ENCODE assay signal across 9 mouse cellular contexts in the genomic region with DNA sequence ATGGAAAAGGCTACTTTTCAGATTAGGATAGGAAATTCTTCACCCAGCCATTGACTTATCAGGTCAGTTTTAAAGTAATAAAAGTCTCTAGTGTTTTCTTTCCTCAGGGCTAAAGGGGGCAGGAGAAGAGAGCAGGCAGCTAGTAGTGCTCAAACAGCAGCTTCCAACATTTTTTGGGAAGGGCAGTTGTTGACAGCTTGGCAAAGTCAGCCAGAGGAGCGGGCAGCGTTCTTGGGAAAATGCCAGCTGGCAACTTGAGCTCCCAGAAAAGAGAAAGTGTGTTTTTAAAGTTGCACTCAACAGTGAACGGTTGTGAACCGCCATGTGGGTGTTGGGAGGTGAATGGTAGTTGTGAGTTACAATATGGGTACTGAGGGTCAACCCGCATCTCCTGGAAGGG. TPM values are rescaled to one million over a fixed set of nuclear protein-coding genes. Genes with fewer than 3 reads are reported as not detected.
A peak's percentile ranks its signal among the peaks of the same experiment; 100 is the strongest.
DNase-seq lines count a peak whose midpoint lies in the region; ATAC-seq and TF ChIP-seq lines count a peak whose summit lies in the region.
"Had no signal": no experiment of that assay in that cellular context is flagged by ENCODE, and none has a peak within 500 bp of the region (broad histone marks: within the 10 kb centered on the region; RNA-seq: fewer than 3 reads in every experiment).

No protein-coding gene starts in this region.

- H3K27me3 ChIP-seq in embryonic facial prominence, embryonic 14.5 days (replicated peaks; ENCODE audit: control insufficient read depth, insufficient read depth, low read length) = no peaks in the 10 kb centered on the region
- no peaks in the 10 kb centered on the region for H3K27me3 ChIP-seq in embryonic facial prominence, embryonic 10.5 days (replicated peaks; ENCODE audit: low read depth, poor library complexity, severe bottlenecking)
- H3K27me3 ChIP-seq in midbrain, postnatal 0 days (ENCODE audit: insufficient read depth, low read length) = no peaks in the 10 kb centered on the region
- no peaks in the 10 kb centered on the region for H3K27me3 ChIP-seq in midbrain, embryonic 15.5 days (replicated peaks)
- no peaks in the 10 kb centered on the region for H3K27me3 ChIP-seq in heart, postnatal 0 days (ENCODE audit: control insufficient read depth, insufficient read depth, low read length)

- ATAC-seq in embryonic facial prominence, embryonic 14.5 days (ENCODE audit: low read depth) = no peak
- no peak for ATAC-seq in midbrain, postnatal 0 days (ENCODE audit: low FRiP score)
- ATAC-seq in midbrain, embryonic 15.5 days (replicated peaks) = no peak
- peak; percentile 81 for ATAC-seq in heart, postnatal 0 days (ENCODE audit: insufficient read depth, low read depth)
- no peak for ATAC-seq in megakaryocyte-erythroid progenitor cell, adult 5-6 weeks (replicated peaks; ENCODE audit: low FRiP score, low TSS enrichment, poor library complexity, severe bottlenecking)

- TF ChIP-seq EP300 in heart, postnatal 0 days (IDR thresholded peaks at IDR 0.05; ENCODE audit: low read depth) = 0 out of 2 replicates have a peak, but pooled peaks have one; percentile 18

- H3K9ac ChIP-seq in embryonic facial prominence, embryonic 14.5 days (ENCODE audit: low read depth, low read length) = no peak overlapping the region
- no peak overlapping the region for H3K9ac ChIP-seq in midbrain, postnatal 0 days (replicated peaks; ENCODE audit: low read length, poor library complexity, severe bottlenecking)
- H3K9ac ChIP-seq in midbrain, embryonic 15.5 days = no peak overlapping the region
- H3K9ac ChIP-seq in heart, postnatal 0 days (replicated peaks; ENCODE audit: low read depth, low read length) = no peak overlapping the region

- no peaks in the 10 kb centered on the region for H3K9me3 ChIP-seq in embryonic facial prominence, embryonic 14.5 days (ENCODE audit: control insufficient read depth, low read length)
- no peaks in the 10 kb centered on the region for H3K9me3 ChIP-seq in embryonic facial prominence, embryonic 10.5 days
- H3K9me3 ChIP-seq in midbrain, postnatal 0 days (ENCODE audit: low read length) = no peaks in the 10 kb centered on the region
- H3K9me3 ChIP-seq in midbrain, embryonic 15.5 days = no peaks in the 10 kb centered on the region
- no peaks in the 10 kb centered on the region for H3K9me3 ChIP-seq in heart, postnatal 0 days (replicated peaks; ENCODE audit: control insufficient read depth, low read length)
- H3K9me3 ChIP-seq: midbrain, embryonic 10.5 days had no signal

- TF ChIP-seq CTCF in midbrain, postnatal 0 days (IDR thresholded peaks at IDR 0.05) = no peak
- no peak for TF ChIP-seq CTCF in heart, postnatal 0 days (IDR thresholded peaks at IDR 0.05; ENCODE audit: low read depth)

- 74% methylated on average over 5 of the region's 5 CpGs for whole genome bisulfite sequencing in embryonic facial prominence, embryonic 14.5 days
- WGBS in embryonic facial prominence, embryonic 10.5 days = 96% methylated on average over 5 of the region's 5 CpGs
- 73% methylated on average over 5 of the region's 5 CpGs for WGBS in midbrain, postnatal 0 days
- WGBS in midbrain, embryonic 15.5 days = 85% methylated on average over 5 of the region's 5 CpGs
- WGBS in heart, postnatal 0 days = 28% methylated on average over 5 of the region's 5 CpGs

- H3K36me3 ChIP-seq in embryonic facial prominence, embryonic 14.5 days (ENCODE audit: control insufficient read depth, insufficient read depth, low read length) = 0 out of 2 replicates have a peak, but pooled peaks cover under 1% of the 10 kb centered on the region
- H3K36me3 ChIP-seq in embryonic facial prominence, embryonic 10.5 days (replicated peaks) = peaks cover 19% of the 10 kb centered on the region
- H3K36me3 ChIP-seq in midbrain, postnatal 0 days (ENCODE audit: insufficient read depth, low read length) = 0 out of 2 replicates have a peak, but pooled peaks cover 2% of the 10 kb centered on the region
- H3K36me3 ChIP-seq in midbrain, embryonic 15.5 days (replicated peaks) = 0 out of 2 replicates have a peak, but pooled peaks cover 3% of the 10 kb centered on the region
- peaks cover 4% of the 10 kb centered on the region; the same call in 1 of the 2 replicates for H3K36me3 ChIP-seq in heart, postnatal 0 days (replicated peaks; ENCODE audit: control insufficient read depth, insufficient read depth, low read length)

- peak; percentile 50 for DNase-seq in embryonic facial prominence, embryonic 14.5 days (ENCODE audit: low spot score)
- DNase-seq in embryonic facial prominence, embryonic 10.5 days (ENCODE audit: low spot score) = no peak
- peak; percentile 41 for DNase-seq in midbrain, postnatal 0 days (ENCODE audit: low spot score)
- peak; percentile 81 for DNase-seq in heart, postnatal 0 days (ENCODE audit: low spot score)
- peak; percentile 76 for DNase-seq in lung, postnatal 14 days
- DNase-seq in urinary bladder, postnatal 10 days (ENCODE audit: low spot score) = no peak

- no peak overlapping the region for H3K27ac ChIP-seq in embryonic facial prominence, embryonic 14.5 days (replicated peaks; ENCODE audit: low read depth, low read length)
- H3K27ac ChIP-seq in embryonic facial prominence, embryonic 10.5 days (replicated peaks) = no peak overlapping the region
- H3K27ac ChIP-seq in midbrain, postnatal 0 days (ENCODE audit: low read depth, low read length) = no peak overlapping the region
- no peak overlapping the region for H3K27ac ChIP-seq in midbrain, embryonic 15.5 days
- peak overlapping the region; percentile 76 for H3K27ac ChIP-seq in heart, postnatal 0 days (ENCODE audit: low read depth)
- H3K27ac ChIP-seq: midbrain, embryonic 10.5 days had no signal

- no peak overlapping the region for H3K4me3 ChIP-seq in embryonic facial prominence, embryonic 14.5 days (ENCODE audit: low read depth, low read length)
- H3K4me3 ChIP-seq in embryonic facial prominence, embryonic 10.5 days = no peak overlapping the region
- no peak overlapping the region for H3K4me3 ChIP-seq in midbrain, postnatal 0 days (ENCODE audit: low read depth, low read length)
- no peak overlapping the region for H3K4me3 ChIP-seq in midbrain, embryonic 15.5 days
- no peak overlapping the region for H3K4me3 ChIP-seq in heart, postnatal 0 days (ENCODE audit: low read depth, low read length)
- H3K4me3 ChIP-seq: midbrain, embryonic 10.5 days had no signal

- no peak overlapping the region for H3K4me2 ChIP-seq in embryonic facial prominence, embryonic 14.5 days (ENCODE audit: low read depth, low read length)
- H3K4me2 ChIP-seq in midbrain, postnatal 0 days (ENCODE audit: low read depth, low read length, poor library complexity, severe bottlenecking) = no peak overlapping the region
- no peak overlapping the region for H3K4me2 ChIP-seq in midbrain, embryonic 15.5 days
- H3K4me2 ChIP-seq in heart, postnatal 0 days (ENCODE audit: low read depth, low read length) = peak overlapping the region; percentile 13; the same call in 1 of the 2 replicates

- no peaks in the 10 kb centered on the region for H3K4me1 ChIP-seq in embryonic facial prominence, embryonic 14.5 days (ENCODE audit: control insufficient read depth, insufficient read depth, low read length)
- H3K4me1 ChIP-seq in embryonic facial prominence, embryonic 10.5 days = no peaks in the 10 kb centered on the region
- H3K4me1 ChIP-seq in midbrain, postnatal 0 days (ENCODE audit: insufficient read depth, low read length) = no peaks in the 10 kb centered on the region
- H3K4me1 ChIP-seq in midbrain, embryonic 15.5 days = no peaks in the 10 kb centered on the region
- no peaks in the 10 kb centered on the region for H3K4me1 ChIP-seq in heart, postnatal 0 days (ENCODE audit: control insufficient read depth, insufficient read depth)
- H3K4me1 ChIP-seq: midbrain, embryonic 10.5 days had no signal

RNA-seq across cellular contexts. Expression of a gene that starts 2.6 kb away (rescaled TPM):
- polyA plus RNA-seq in embryonic facial prominence, embryonic 14.5 days (2014; fragmentation: Nextera tagmentation; extraction: Ambion mirVana) = 0.47 and 0.70 TPM in 2 replicates
- 0.34 and 0.61 TPM in 2 replicates for polyA plus RNA-seq in embryonic facial prominence, embryonic 10.5 days (2016; fragmentation: Nextera tagmentation; extraction: Ambion mirVana)
- 0.33 and 1.0 TPM in 2 replicates for total RNA-seq in midbrain, postnatal 0 days (2014; rRNA removed)
- polyA plus RNA-seq in midbrain, postnatal 0 days (2015; fragmentation: Nextera tagmentation; extraction: Ambion mirVana) = 0.25 and 0.40 TPM in 2 replicates
- 0.34 and 0.38 TPM in 2 replicates for polyA plus RNA-seq in midbrain, embryonic 15.5 days (2015; fragmentation: Nextera tagmentation; extraction: Ambion mirVana)
- 0.04 TPM in 1 of 2 replicates, not detected in the other for total RNA-seq in heart, postnatal 0 days (2014; rRNA removed; ENCODE audit: low replicate concordance)
- 0.82 and 0.88 TPM in 2 replicates for polyA plus RNA-seq in heart, postnatal 0 days (2015; fragmentation: Nextera tagmentation; extraction: Ambion mirVana)
- total RNA-seq in megakaryocyte-erythroid progenitor cell, adult 5-6 weeks (2014; fragmentation: Nextera tagmentation) = 0.35 and 2.8 TPM in 2 replicates
- 0.52 and 8.0 TPM in 2 replicates for total RNA-seq in megakaryocyte-erythroid progenitor cell, adult 5-6 weeks (2017)

RNA-seq across cellular contexts. Expression of a gene that starts 24.1 kb away (rescaled TPM):
- 100 and 117 TPM in 2 replicates for polyA plus RNA-seq in embryonic facial prominence, embryonic 14.5 days (2014; fragmentation: Nextera tagmentation; extraction: Ambion mirVana)
- polyA plus RNA-seq in embryonic facial prominence, embryonic 10.5 days (2016; fragmentation: Nextera tagmentation; extraction: Ambion mirVana) = 180 and 193 TPM in 2 replicates
- 56.4 and 65.1 TPM in 2 replicates for total RNA-seq in midbrain, postnatal 0 days (2014; rRNA removed)
- polyA plus RNA-seq in midbrain, postnatal 0 days (2015; fragmentation: Nextera tagmentation; extraction: Ambion mirVana) = 87.9 and 88.1 TPM in 2 replicates
- 100 and 101 TPM in 2 replicates for polyA plus RNA-seq in midbrain, embryonic 15.5 days (2015; fragmentation: Nextera tagmentation; extraction: Ambion mirVana)
- total RNA-seq in heart, postnatal 0 days (2014; rRNA removed; ENCODE audit: low replicate concordance) = 54.8 and 63.0 TPM in 2 replicates
- 57.5 and 63.1 TPM in 2 replicates for polyA plus RNA-seq in heart, postnatal 0 days (2015; fragmentation: Nextera tagmentation; extraction: Ambion mirVana)
- total RNA-seq in megakaryocyte-erythroid progenitor cell, adult 5-6 weeks (2014; fragmentation: Nextera tagmentation) = 77.7 and 84.6 TPM in 2 replicates
- total RNA-seq in megakaryocyte-erythroid progenitor cell, adult 5-6 weeks (2017) = 37.0 and 37.9 TPM in 2 replicates

RNA-seq across cellular contexts. Expression of a gene that starts 24.9 kb away (rescaled TPM):
- 468 and 483 TPM in 2 replicates for polyA plus RNA-seq in embryonic facial prominence, embryonic 14.5 days (2014; fragmentation: Nextera tagmentation; extraction: Ambion mirVana)
- 459 and 473 TPM in 2 replicates for polyA plus RNA-seq in embryonic facial prominence, embryonic 10.5 days (2016; fragmentation: Nextera tagmentation; extraction: Ambion mirVana)
- total RNA-seq in midbrain, postnatal 0 days (2014; rRNA removed) = 239 and 270 TPM in 2 replicates
- 539 and 548 TPM in 2 replicates for polyA plus RNA-seq in midbrain, postnatal 0 days (2015; fragmentation: Nextera tagmentation; extraction: Ambion mirVana)
- polyA plus RNA-seq in midbrain, embryonic 15.5 days (2015; fragmentation: Nextera tagmentation; extraction: Ambion mirVana) = 486 and 492 TPM in 2 replicates
- total RNA-seq in heart, postnatal 0 days (2014; rRNA removed; ENCODE audit: low replicate concordance) = 751 and 784 TPM in 2 replicates
- polyA plus RNA-seq in heart, postnatal 0 days (2015; fragmentation: Nextera tagmentation; extraction: Ambion mirVana) = 1,577 and 1,647 TPM in 2 replicates
- 376 and 381 TPM in 2 replicates for total RNA-seq in megakaryocyte-erythroid progenitor cell, adult 5-6 weeks (2014; fragmentation: Nextera tagmentation)
- total RNA-seq in megakaryocyte-erythroid progenitor cell, adult 5-6 weeks (2017) = 527 and 581 TPM in 2 replicates

RNA-seq across cellular contexts. Expression of a gene that starts 38.5 kb away (rescaled TPM):
- 0.75 and 1.2 TPM in 2 replicates for polyA plus RNA-seq in embryonic facial prominence, embryonic 14.5 days (2014; fragmentation: Nextera tagmentation; extraction: Ambion mirVana)
- 2.0 and 2.7 TPM in 2 replicates for polyA plus RNA-seq in embryonic facial prominence, embryonic 10.5 days (2016; fragmentation: Nextera tagmentation; extraction: Ambion mirVana)
- 4.8 and 6.8 TPM in 2 replicates for total RNA-seq in midbrain, postnatal 0 days (2014; rRNA removed)
- polyA plus RNA-seq in midbrain, postnatal 0 days (2015; fragmentation: Nextera tagmentation; extraction: Ambion mirVana) = 4.8 and 7.6 TPM in 2 replicates
- polyA plus RNA-seq in midbrain, embryonic 15.5 days (2015; fragmentation: Nextera tagmentation; extraction: Ambion mirVana) = 4.5 and 6.1 TPM in 2 replicates
- total RNA-seq in heart, postnatal 0 days (2014; rRNA removed; ENCODE audit: low replicate concordance) = 0.57 and 0.70 TPM in 2 replicates
- polyA plus RNA-seq in heart, postnatal 0 days (2015; fragmentation: Nextera tagmentation; extraction: Ambion mirVana) = 0.53 and 0.58 TPM in 2 replicates
- total RNA-seq in megakaryocyte-erythroid progenitor cell, adult 5-6 weeks (2014; fragmentation: Nextera tagmentation) = 5.9 and 7.8 TPM in 2 replicates
- total RNA-seq in megakaryocyte-erythroid progenitor cell, adult 5-6 weeks (2017) = 2.4 and 7.4 TPM in 2 replicates

Comparison
In these comparisons a context has a peak if more than half of its experiments do, and no peak if none do; other contexts are left out.
1. DNase-seq: peak in embryonic facial prominence, embryonic 14.5 days (single experiment), midbrain, postnatal 0 days (single experiment), heart, postnatal 0 days (single experiment) and lung, postnatal 14 days (single experiment); none in embryonic facial prominence, embryonic 10.5 days (single experiment) and urinary bladder, postnatal 10 days (single experiment).